Mouse (Mus musculus): Measurements from ENCODE around the gene Ttyh3.

- TF ChIP-seq EP300 (optimal IDR thresholded peaks at IDR 0.05) (no peak), CTCF (IDR thresholded peaks at IDR 0.05; ENCODE audit: low read depth) (no peak)
These were observed 28.7 kb downstream of the Ttyh3 start for GRCm38 (mm10) chr5:140619895-140620736.

Measured in stomach, postnatal 0 days (tissue).